Mouse (Mus musculus) CD4-positive, CD25-positive, alpha-beta regulatory T cell, adult 2 months (primary cell): ENCODE measurements at regions not wholly inside any gene's neighbourhood (a gene's known extent, or its start where the extent isn't known, plus 50 kb on each side); places are given as distances from the start of the nearest gene placed in this dataset.
"Not testable (repeated sequence)": the region's sequence is repeated elsewhere in the genome, so short reads cannot be mapped to it uniquely, and the experiment has no call there.

Experiments used
- DNase-seq: peaks from one replicate; pipeline ENCODE4 v3.0.0-alpha.2; 2012; ENCODE audit warnings: low read depth, low spot score

DNA sequence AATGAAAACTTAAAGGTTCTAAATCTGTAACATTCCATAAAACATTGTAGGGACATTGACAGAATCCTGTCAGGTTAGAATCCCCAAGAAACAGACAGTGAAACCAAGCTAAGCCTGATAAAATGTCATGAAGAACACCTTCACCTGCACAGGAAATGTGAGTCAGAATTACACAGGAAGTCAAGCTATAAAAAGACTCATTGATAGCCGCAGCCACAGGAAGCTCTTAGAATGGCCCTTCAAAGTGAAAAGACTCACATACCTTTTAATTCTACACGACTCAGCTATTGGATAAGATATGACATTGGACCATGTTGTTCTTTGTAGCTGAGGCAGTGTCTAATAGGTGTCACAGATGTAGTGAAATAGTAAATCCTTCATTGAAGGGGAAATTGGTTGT lies 55.3 kb downstream of the Spin2c start:
- peak; percentile 60 for DNase-seq

DNA sequence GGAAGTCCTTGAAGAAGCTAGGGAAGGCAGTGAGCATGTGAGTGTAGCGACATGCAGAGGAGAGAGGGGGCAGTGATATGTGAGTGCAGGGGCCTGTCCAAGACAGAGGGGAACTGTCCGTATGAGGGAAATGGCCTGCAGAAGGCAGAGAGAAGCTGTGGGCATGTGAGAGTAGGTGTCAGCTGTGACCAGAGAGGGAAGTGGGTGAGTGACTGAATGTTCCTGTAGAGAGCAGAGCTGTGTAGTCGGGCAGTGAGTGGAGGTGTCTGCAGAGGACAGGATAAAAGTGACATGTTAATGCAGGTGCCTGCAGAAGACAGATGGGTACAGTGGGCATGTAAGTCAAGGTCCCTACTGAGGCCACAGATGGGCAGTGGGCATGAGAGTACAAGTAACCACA lies 84.4 kb downstream of the Samt1 start:
- no peak for DNase-seq

DNA sequence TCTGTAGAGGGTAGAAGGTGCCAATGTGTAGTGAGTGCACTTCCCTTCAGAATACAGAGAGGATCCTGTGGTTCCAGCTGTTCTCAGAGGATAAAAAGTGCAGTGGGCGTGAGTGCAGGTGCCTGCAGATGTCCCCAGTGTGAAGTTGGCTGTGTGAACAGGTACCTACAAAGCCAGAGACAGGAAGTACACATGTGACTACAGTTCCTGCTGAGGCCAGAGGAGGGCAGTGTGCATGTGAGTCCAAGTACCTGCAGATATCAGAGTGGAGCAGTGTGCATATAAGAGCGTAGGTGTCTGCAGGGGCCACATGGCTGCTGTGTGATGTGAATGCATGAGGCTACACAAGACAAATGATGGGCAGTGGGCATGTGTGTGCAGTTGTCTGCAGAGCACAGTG lies 79.9 kb downstream of the Samt1 start:
- DNase-seq = peak; percentile 78

DNA sequence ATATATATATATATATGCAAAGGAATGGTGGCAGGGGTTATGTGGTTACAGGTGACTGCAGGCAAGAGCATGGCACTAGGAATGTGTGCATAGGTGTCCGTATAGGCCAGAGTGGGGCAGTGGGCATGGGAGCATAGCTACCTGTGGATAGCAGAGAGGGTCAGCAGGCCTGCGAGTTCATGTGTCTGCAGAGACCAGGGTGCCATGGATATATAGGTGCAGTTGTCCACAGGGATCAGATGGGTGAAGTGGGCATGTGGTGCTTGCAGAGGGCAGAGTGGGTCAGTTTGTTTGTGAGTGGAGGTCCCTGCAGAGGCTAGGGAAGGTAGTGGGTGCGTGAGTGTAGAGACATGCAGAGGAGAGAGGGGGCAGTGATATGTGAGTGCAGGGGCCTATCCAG lies 76.3 kb downstream of the Samt1 start:
- DNase-seq = no peak

DNA sequence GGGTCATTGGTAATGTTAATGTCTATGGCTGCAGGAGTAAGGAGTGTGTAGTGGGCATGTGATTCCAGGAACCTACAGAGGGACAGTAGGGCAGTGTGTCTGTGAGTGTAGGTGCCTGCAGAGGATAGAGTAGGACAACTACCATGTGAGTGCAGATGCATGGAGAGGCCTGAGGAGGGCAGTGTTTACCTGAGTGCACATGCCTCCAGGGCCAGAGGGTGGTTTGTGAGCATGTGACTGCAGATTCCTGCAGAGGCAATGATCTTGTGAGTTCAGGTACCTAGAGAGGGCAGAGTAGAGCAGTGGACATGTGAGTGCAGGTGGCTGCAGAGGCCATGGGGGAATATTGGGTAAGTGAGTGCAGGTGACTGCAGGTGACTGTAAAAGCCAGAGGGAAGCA lies 75.1 kb downstream of the Samt1 start:
- DNase-seq = no peak

DNA sequence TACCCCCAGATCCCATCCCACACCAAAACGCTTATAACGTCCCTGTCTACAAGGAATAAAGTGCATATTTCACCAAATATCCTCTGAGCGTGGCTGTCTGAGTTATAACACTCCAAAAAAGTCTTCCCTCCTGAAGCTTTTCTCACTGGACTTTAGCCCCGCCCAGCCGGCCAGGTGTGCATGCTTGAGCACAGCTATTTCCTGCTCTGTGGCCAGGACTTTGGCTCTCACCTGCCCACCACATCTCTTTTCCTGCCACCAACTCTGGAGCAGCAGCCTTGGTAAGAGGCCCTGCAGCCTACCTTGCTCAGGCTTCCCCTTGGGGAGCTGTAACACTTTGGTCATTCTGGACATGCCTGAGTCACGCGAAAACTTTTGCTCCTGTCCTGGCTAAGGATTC lies 72.4 kb downstream of the Samt1 start:
- DNase-seq = no peak

DNA sequence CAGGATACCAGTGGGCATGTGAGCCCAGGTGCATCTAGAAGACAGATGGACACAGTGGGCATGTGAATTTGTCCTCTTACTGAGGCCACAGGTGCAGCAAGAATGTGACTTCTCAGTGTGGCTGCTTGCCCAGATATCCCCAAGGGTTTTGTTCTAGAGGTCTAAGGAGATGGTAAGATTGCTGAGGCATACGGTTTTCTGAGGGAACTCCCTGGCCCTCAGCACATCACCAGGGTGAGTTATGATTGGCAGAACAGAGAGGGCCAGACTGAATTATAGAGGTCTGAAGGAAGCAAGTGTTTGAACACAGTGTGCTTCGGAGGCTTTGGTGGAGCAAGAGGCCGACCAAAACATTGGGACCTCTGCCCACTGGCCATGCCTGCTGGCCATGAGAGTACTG lies 71.3 kb downstream of the Samt1 start:
- DNase-seq = not testable (repeated sequence)
